In genomic region chr2:5258250-5258649, GRCm38 (mm10) we compare ENCODE assay signal across 24 mouse cellular contexts.
"Had no signal": no experiment of that assay in that cellular context is flagged by ENCODE, and none has a peak within 500 bp of the region (broad histone marks: within the 10 kb centered on the region; RNA-seq: fewer than 3 reads in every experiment).

No protein-coding gene starts in this region.

- H3K9me3 ChIP-seq: heart, embryonic 13.5 days; heart, embryonic 15.5 days; kidney, embryonic 15.5 days; liver, embryonic 13.5 days; liver, embryonic 15.5 days had no signal

- H3K4me2 ChIP-seq: heart, embryonic 11.5 days; heart, embryonic 13.5 days; heart, embryonic 15.5 days; hindbrain, embryonic 13.5 days; hindbrain, embryonic 15.5 days; kidney, embryonic 15.5 days; limb, embryonic 12.5 days; liver, embryonic 11.5 days; liver, embryonic 13.5 days; liver, embryonic 15.5 days had no signal

- H3K27ac ChIP-seq: heart, adult 2 months; heart, embryonic 13.5 days; heart, embryonic 15.5 days; hindbrain, embryonic 13.5 days; hindbrain, embryonic 15.5 days; hindbrain, postnatal 0 days; kidney, embryonic 15.5 days; kidney, postnatal 0 days; layer of hippocampus, adult 2 months; left cerebral cortex, adult 2 months; limb, embryonic 10.5 days; limb, embryonic 12.5 days; liver, embryonic 13.5 days; liver, embryonic 15.5 days had no signal

- H3K4me1 ChIP-seq: heart, embryonic 13.5 days; heart, embryonic 15.5 days; hindbrain, embryonic 13.5 days; hindbrain, embryonic 15.5 days; kidney, embryonic 15.5 days; limb, embryonic 10.5 days; limb, embryonic 12.5 days; liver, embryonic 13.5 days; liver, embryonic 15.5 days had no signal

- H3K36me3 ChIP-seq: heart, embryonic 13.5 days; heart, embryonic 15.5 days; hindbrain, embryonic 13.5 days; hindbrain, embryonic 15.5 days; kidney, embryonic 15.5 days; limb, embryonic 10.5 days; limb, embryonic 12.5 days; liver, embryonic 13.5 days; liver, embryonic 15.5 days had no signal

- H3K4me3 ChIP-seq: heart, adult 2 months; heart, embryonic 13.5 days; heart, embryonic 15.5 days; hindbrain, embryonic 13.5 days; hindbrain, embryonic 15.5 days; kidney, embryonic 15.5 days; layer of hippocampus, adult 2 months; left cerebral cortex, adult 2 months; limb, embryonic 10.5 days; limb, embryonic 12.5 days; liver, embryonic 13.5 days; liver, embryonic 15.5 days had no signal

- H3K27me3 ChIP-seq: heart, embryonic 13.5 days; heart, embryonic 15.5 days; hindbrain, embryonic 13.5 days; hindbrain, embryonic 15.5 days; kidney, embryonic 15.5 days; limb, embryonic 12.5 days; liver, embryonic 13.5 days; liver, embryonic 15.5 days had no signal

- DNase-seq: forebrain, postnatal 0 days; gastrocnemius, postnatal 14 days; gastrocnemius, postnatal 36 days; heart, adult 11 months; heart, adult 2 months; heart, postnatal 14 days; heart, postnatal 36 days; kidney, adult 11 months; liver; liver, embryonic 13.5 days had no signal

- ATAC-seq: forebrain, postnatal 0 days; hindbrain, postnatal 0 days had no signal

- H3K9ac ChIP-seq: forebrain, postnatal 0 days; heart, embryonic 13.5 days; heart, embryonic 15.5 days; hindbrain, embryonic 13.5 days; hindbrain, embryonic 15.5 days; kidney, embryonic 15.5 days; limb, embryonic 12.5 days; liver, embryonic 13.5 days; liver, embryonic 15.5 days had no signal
